Mouse (Mus musculus): ENCODE measurements around the gene Fnbp1l.

The Fnbp1l gene

GRCm38 (mm10) chr3:122606105-122606801 lies 13.3 kb downstream of the Fnbp1l start:
- no peak for DNase-seq (ENCODE audit: low read depth, low spot score)

- DNase-seq (ENCODE audit: low read depth, low spot score), result no peak
Measured at GRCm38 (mm10) chr3:122603229-122603628, 16.3 kb downstream of the Fnbp1l start.

- no peak for DNase-seq (ENCODE audit: low read depth, low spot score)
Measured at GRCm38 (mm10) chr3:122602370-122602769, 17.1 kb downstream of the Fnbp1l start.

- no peak for DNase-seq (ENCODE audit: low read depth, low spot score)
Measured at GRCm38 (mm10) chr3:122599291-122599690, 20.2 kb downstream of the Fnbp1l start.

- DNase-seq (ENCODE audit: low read depth, low spot score), result no peak
Measured at GRCm38 (mm10) chr3:122590804-122591203, 28.7 kb downstream of the Fnbp1l start.

- peak; percentile 3 for DNase-seq (ENCODE audit: low read depth, low spot score)
Measured at GRCm38 (mm10) chr3:122590346-122590745, 29.2 kb downstream of the Fnbp1l start.

- DNase-seq (ENCODE audit: low read depth, low spot score), result no peak
Measured at GRCm38 (mm10) chr3:122586918-122587641, 32.4 kb downstream of the Fnbp1l start.

- no peak for DNase-seq (ENCODE audit: low read depth, low spot score)
Measured at GRCm38 (mm10) chr3:122577360-122577759, 42.2 kb downstream of the Fnbp1l start.

GRCm38 (mm10) chr3:122574921-122575320 lies 44.6 kb downstream of the Fnbp1l start:
- DNase-seq (ENCODE audit: low read depth, low spot score), result no peak

- DNase-seq (ENCODE audit: low read depth, low spot score), result no peak
Measured at GRCm38 (mm10) chr3:122573426-122574286, 45.9 kb downstream of the Fnbp1l start.

- DNase-seq (ENCODE audit: low read depth, low spot score), result no peak
Measured at GRCm38 (mm10) chr3:122566549-122566948, 53.0 kb downstream of the Fnbp1l start.

- DNase-seq (ENCODE audit: low read depth, low spot score), result no peak
Measured at GRCm38 (mm10) chr3:122566112-122566511, 53.4 kb downstream of the Fnbp1l start.

- DNase-seq (ENCODE audit: low read depth, low spot score), result no peak
Measured at GRCm38 (mm10) chr3:122565285-122565684, 54.2 kb downstream of the Fnbp1l start.

- DNase-seq (ENCODE audit: low read depth, low spot score), result no peak
Measured at GRCm38 (mm10) chr3:122557766-122558165, 61.7 kb downstream of the Fnbp1l start.

- no peak for DNase-seq (ENCODE audit: low read depth, low spot score)
Measured at GRCm38 (mm10) chr3:122551174-122551573, 68.3 kb downstream of the Fnbp1l start.

GRCm38 (mm10) chr3:122547469-122547868 lies 72.0 kb downstream of the Fnbp1l start:
- DNase-seq (ENCODE audit: low read depth, low spot score), result no peak

- no peak for DNase-seq (ENCODE audit: low read depth, low spot score)
Measured at GRCm38 (mm10) chr3:122545346-122545745, 74.2 kb downstream of the Fnbp1l start.

- no peak for DNase-seq (ENCODE audit: low read depth, low spot score)
Measured at GRCm38 (mm10) chr3:122540918-122541317, 78.6 kb downstream of the Fnbp1l start.

- no peak for DNase-seq (ENCODE audit: low read depth, low spot score)
Measured at GRCm38 (mm10) chr3:122539961-122540690, 79.4 kb downstream of the Fnbp1l start.

- DNase-seq (ENCODE audit: low read depth, low spot score), result no peak
Measured at GRCm38 (mm10) chr3:122538851-122539250, 80.7 kb downstream of the Fnbp1l start.

GRCm38 (mm10) chr3:122535938-122536703 lies 83.4 kb downstream of the Fnbp1l start:
- DNase-seq (ENCODE audit: low read depth, low spot score), result no peak

All from retina, postnatal 7 days (tissue).